Mouse (Mus musculus): ENCODE measurements around the gene Nisch.

- no peak for TF ChIP-seq CTCF (IDR thresholded peaks at IDR 0.05; ENCODE audit: extremely low read depth, insufficient read length, insufficient replicate concordance, low read depth, low read length)
- TF ChIP-seq POLR2A (IDR thresholded peaks at IDR 0.05; ENCODE audit: low read depth, low read length) = no peak
Measured at GRCm38 (mm10) chr14:31214684-31215083, 2.1 kb downstream of the Nisch start.
